Mouse (Mus musculus): Measurements from ENCODE around the gene Gm128.

Gm128 gene

GRCm38 (mm10) chr3:95194721-95195135 lies 46.7 kb downstream of the Gm128 start:
- no peak for DNase-seq

All from kidney, postnatal 4 days (tissue).